ENCODE assay signal across 34 mouse cellular contexts in genomic region chr17:34006570-34006969, GRCm38 (mm10).
"Had no signal": no experiment of that assay in that cellular context is flagged by ENCODE, and none has a peak within 500 bp of the region (broad histone marks: within the 10 kb centered on the region; RNA-seq: fewer than 3 reads in every experiment).

No protein-coding gene starts in this region.

- ATAC-seq: hindbrain, embryonic 16.5 days; hindbrain, postnatal 0 days; inflammation-experienced regulatory T-cells, adult 6 months; intestine, embryonic 15.5 days; intestine, embryonic 16.5 days; intestine, postnatal 0 days had no signal

- DNase-seq: heart, adult 2 months; heart, postnatal 10 days; heart, postnatal 14 days; heart, postnatal 36 days; kidney, adult 11 months; kidney, adult 18-20 months; kidney, adult 2 months; kidney, adult 8-10 months; kidney, adult 9 months; kidney, postnatal 10 days; kidney, postnatal 14 days; kidney, postnatal 25 days; kidney, postnatal 36 days; kidney, postnatal 4 days; layer of hippocampus, adult 9-11 months; layer of hippocampus, postnatal 36 days had no signal

- H3K36me3 ChIP-seq: heart, embryonic 12.5 days; heart, embryonic 13.5 days; heart, embryonic 15.5 days; hindbrain, embryonic 10.5 days; hindbrain, embryonic 12.5 days; hindbrain, embryonic 13.5 days; hindbrain, embryonic 15.5 days; intestine, embryonic 15.5 days; kidney, embryonic 15.5 days had no signal

- H3K9ac ChIP-seq: heart, embryonic 12.5 days; heart, embryonic 13.5 days; heart, embryonic 15.5 days; hindbrain, embryonic 12.5 days; hindbrain, embryonic 13.5 days; hindbrain, embryonic 14.5 days; hindbrain, embryonic 15.5 days; intestine, embryonic 15.5 days; kidney, embryonic 15.5 days had no signal

- H3K9me3 ChIP-seq: heart, embryonic 15.5 days; hindbrain, embryonic 12.5 days; hindbrain, embryonic 13.5 days; hindbrain, embryonic 15.5 days; intestine, embryonic 15.5 days; kidney, embryonic 15.5 days had no signal

- H3K4me1 ChIP-seq: heart, embryonic 12.5 days; heart, embryonic 13.5 days; heart, embryonic 15.5 days; hindbrain, embryonic 12.5 days; hindbrain, embryonic 13.5 days; hindbrain, embryonic 15.5 days; intestine, embryonic 15.5 days; kidney, embryonic 15.5 days had no signal

- H3K4me3 ChIP-seq: heart, adult 2 months; heart, embryonic 12.5 days; heart, embryonic 13.5 days; heart, embryonic 15.5 days; hindbrain, embryonic 10.5 days; hindbrain, embryonic 12.5 days; hindbrain, embryonic 13.5 days; hindbrain, embryonic 15.5 days; intestine, embryonic 15.5 days; kidney, embryonic 15.5 days; layer of hippocampus, adult 2 months had no signal

- H3K4me2 ChIP-seq: heart, embryonic 11.5 days; heart, embryonic 12.5 days; heart, embryonic 13.5 days; heart, embryonic 15.5 days; hindbrain, embryonic 12.5 days; hindbrain, embryonic 13.5 days; hindbrain, embryonic 14.5 days; hindbrain, embryonic 15.5 days; intestine, embryonic 15.5 days; kidney, embryonic 15.5 days had no signal

- H3K27me3 ChIP-seq: intestine, embryonic 15.5 days had no signal

- H3K27ac ChIP-seq: heart, adult 2 months; heart, embryonic 13.5 days; heart, embryonic 15.5 days; hindbrain, embryonic 10.5 days; hindbrain, embryonic 12.5 days; hindbrain, embryonic 13.5 days; hindbrain, embryonic 14.5 days; hindbrain, embryonic 15.5 days; hindbrain, postnatal 0 days; intestine, embryonic 15.5 days; kidney, embryonic 15.5 days; kidney, postnatal 0 days; layer of hippocampus, adult 2 months had no signal
